Mouse (Mus musculus) thymus, adult 2 months (tissue): Measurements from ENCODE around the gene Sft2d2.

Experiments
- CTCF ChIP-seq: fragments of 200-500 bp; IDR thresholded peaks from 2 replicates; pipeline ENCODE4 v1.5.1; 2012; ENCODE audit warnings: mild to moderate bottlenecking, control low read depth, low read length, moderate library complexity, borderline replicate concordance; ENCODE audit not compliant: control insufficient read depth, poor library complexity, insufficient read depth; ENCODE audit errors: extremely low read depth
- POLR2A ChIP-seq: fragments of 200-500 bp; IDR thresholded peaks from 2 replicates; pipeline ENCODE4 v1.6.1; 2012; ENCODE audit warnings: mild to moderate bottlenecking, low read length, control low read depth, moderate library complexity; ENCODE audit not compliant: control insufficient read depth, poor library complexity, insufficient read depth; ENCODE audit errors: extremely low read depth

DNA sequence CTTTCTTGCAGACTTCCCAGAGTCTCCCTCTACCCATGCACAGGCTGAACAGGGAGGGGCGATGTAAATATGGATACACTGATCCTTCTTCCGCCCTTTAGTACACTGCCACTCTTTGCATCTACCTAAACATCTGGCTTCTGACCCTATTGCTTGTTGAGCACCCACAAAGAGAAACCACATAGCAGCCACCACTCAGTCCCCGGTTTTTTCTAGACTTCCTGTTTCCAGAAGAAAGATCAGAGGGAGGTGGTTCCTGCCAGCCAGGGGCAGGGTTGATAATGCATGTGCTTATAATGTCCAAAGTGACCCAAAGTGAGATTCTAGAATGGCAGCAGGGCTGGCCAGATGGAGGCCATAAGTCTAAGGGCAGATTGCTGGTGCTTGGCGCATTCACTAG is 40.1 kb downstream of the Sft2d2 start:
- no peak for TF ChIP-seq CTCF
- no peak for TF ChIP-seq POLR2A
